Mouse (Mus musculus) inflammation-experienced regulatory T-cells, adult 6 months (primary cell): Measurements from ENCODE around the gene Nhej1. TPM values are rescaled to one million over a fixed set of nuclear protein-coding genes. Genes with fewer than 3 reads are reported as not detected.

ENCODE experiments used
- ATAC-seq: one replicate; pipeline ENCODE4 v1.8.0; 2017
- polyA plus RNA-seq, 3 experiments: library from polyadenylated mRNA; unstranded; fragments of 100-300 nt; shearing (Covaris generic); gene quantifications; one replicate each; pipeline ENCODE4 v1.2.1; 2017

The Nhej1 gene
- 1 to 10 TPM; 6.1 to 8.8 (median 7.6) TPM for polyA plus RNA-seq

- ATAC-seq = peak; percentile 85
Observed at GRCm38 (mm10) chr1:75124346-75125321, at the start of gene Nhej1. Gene Nhej1 (minus strand): TSS chr1:75125200.

DNA sequence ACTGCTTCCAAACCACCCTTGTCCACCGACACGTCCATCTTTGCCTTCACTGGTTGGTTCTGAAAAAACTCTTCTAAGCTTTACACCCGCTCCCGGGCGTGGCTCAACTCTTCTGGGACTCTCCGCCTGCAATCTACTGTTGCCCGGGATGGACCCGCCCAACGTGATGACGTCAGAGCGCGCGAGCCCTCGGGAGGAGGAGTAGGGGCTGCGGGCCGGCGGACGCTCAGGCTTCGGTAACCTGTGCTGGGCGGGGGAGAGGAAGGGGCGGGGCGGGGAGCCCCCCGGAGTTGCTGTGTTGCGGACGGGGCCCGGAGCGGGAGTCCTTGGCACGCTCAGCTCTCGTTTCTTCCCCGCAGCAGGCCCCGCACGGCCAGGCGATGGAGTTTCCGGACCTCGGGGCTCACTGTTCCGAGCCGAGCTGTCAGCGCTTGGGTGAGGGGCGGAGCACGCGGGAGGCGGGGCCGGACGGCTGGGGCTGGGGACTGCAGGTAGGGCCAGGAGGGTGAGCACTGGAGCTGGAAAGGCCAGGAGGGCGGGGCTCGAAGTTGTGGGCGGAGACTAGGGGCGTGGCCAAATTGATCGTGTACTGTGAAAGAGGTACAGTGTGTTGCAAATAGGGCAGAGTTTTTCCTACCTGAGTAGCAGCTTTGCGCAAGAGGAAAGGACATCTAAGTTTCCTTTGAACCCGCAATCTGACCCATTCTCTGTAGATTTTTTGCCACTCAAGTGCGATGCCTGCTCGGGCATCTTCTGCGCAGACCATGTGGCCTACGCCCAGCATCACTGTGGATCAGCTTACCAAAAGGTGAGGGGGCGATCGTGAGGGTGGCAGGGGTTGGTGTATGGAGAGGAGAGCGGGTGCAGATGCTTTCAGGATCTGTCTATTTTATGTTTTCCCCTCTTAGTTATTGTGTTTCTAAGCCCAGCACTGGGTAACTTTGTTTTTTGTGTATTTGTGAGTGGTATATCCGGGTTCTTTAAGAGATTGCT, 43.8 kb upstream of the Nhej1 start, which contains the start of gene Zfand2b:
Gene Zfand2b, plus strand, starts transcription at position 175 of the 993 bp plus-strand sequence.
- peak; percentile 91 for ATAC-seq

- peak; percentile 4 for ATAC-seq
Observed at GRCm38 (mm10) chr1:75168093-75168471, 43.1 kb upstream of the Nhej1 start.

DNA sequence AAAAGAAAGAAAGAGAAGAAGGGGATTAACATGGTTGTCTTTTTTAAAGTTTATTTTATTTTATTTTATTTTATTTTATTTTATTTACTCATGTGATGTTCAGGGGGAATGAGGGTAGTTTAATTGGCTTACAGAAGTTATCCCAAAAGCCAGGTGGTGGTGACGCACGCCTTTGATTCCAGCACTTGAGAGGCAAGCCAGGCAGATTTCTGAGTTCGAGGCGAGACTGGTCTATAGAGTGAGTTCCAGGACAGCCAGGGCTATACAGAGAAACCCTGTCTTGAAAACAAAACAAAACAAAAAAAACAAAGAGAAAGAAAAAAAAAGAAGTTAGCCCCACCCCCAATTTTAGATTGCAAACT, 35.2 kb upstream of the Nhej1 start:
- no peak for ATAC-seq

GRCm38 (mm10) chr1:75159540-75160255, 34.7 kb upstream of the Nhej1 start:
- ATAC-seq = no peak

- no peak for ATAC-seq
Observed at GRCm38 (mm10) chr1:75158990-75159389, 34.0 kb upstream of the Nhej1 start.

GRCm38 (mm10) chr1:75155837-75156236, 30.8 kb upstream of the Nhej1 start:
- ATAC-seq = no peak

GRCm38 (mm10) chr1:75148727-75149126, 23.7 kb upstream of the Nhej1 start:
- no peak for ATAC-seq

DNA sequence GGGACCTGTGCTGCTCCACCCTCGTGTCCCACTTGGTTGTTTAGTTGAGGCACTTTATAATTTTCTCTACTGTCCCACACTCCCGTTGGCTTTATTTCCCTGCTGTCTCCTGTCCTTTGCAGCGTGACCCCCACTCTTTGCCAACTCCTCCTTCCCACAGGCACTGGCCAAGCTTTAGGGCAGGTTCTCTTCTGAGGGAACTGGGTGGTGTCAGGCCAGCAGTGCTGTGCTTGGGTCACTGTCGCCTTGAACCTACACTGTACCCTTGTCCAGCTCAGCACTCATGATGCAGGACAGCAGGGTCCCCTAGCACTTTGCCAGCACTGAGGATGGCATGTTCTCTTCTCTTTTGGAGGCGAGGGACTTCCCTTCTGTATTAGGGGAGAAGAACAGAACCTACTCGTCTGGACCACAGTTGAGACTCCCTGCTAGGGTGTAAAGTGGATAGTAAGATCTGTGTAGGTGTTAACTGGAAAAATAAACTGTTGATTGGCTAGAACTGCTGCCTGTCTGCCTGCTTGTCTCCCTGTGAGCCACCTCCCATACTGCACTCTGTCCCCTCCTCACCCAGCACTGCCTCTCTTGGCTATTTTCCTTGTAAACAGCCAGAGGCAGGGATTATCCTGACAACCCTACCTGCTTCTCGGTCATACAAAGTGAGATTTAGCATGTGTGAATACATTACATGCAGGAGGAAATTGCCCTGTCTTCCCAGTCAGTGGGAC, 22.6 kb upstream of the Nhej1 start:
- ATAC-seq = no peak

GRCm38 (mm10) chr1:75145589-75145988, 20.6 kb upstream of the Nhej1 start:
- ATAC-seq = no peak

GRCm38 (mm10) chr1:75142301-75143261, 17.6 kb upstream of the Nhej1 start, which contains the start of the genes Cnppd1 and Retreg2:
Gene Cnppd1 (minus strand): TSS chr1:75142711.
Gene Retreg2 (plus strand): TSS chr1:75142778.
- peak; percentile 73 for ATAC-seq

DNA sequence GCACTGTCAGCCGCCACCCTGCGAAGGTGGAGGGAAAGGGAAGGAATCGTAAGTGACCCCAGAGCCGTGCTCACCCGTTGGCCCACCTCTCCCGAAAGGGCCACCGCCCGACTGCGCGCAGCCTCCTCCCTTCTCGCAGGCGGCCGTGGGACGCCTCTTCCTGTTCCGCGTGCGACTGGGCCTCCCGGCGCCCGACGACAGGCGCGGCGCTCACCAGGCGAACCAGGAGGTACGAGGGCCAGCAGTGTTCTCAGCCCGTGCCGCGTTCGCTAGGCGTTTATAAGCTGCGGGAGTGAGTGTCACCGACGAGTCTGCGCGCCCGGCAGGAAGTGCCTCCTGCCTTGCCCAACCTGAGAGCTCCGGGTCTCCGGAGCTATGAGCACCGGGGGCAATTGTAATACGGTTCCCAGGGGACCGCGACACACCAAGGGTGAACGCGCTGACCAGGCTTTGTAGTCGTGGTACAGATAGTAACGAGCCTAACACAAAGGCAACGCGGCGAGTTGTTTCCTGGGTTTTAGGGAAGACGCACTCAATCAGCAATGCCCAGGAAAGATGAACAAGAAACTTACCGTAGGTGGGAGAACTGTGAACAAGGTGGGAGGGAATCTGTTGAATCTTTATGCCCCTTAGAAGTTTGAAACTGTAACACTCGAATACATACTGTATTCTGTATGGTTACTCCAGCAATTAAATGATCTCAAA, 16.6 kb upstream of the Nhej1 start:
- ATAC-seq = peak; percentile 52

GRCm38 (mm10) chr1:75140601-75141190, 15.7 kb upstream of the Nhej1 start:
- no peak for ATAC-seq

GRCm38 (mm10) chr1:75138448-75138847, 13.4 kb upstream of the Nhej1 start:
- ATAC-seq = no peak

DNA sequence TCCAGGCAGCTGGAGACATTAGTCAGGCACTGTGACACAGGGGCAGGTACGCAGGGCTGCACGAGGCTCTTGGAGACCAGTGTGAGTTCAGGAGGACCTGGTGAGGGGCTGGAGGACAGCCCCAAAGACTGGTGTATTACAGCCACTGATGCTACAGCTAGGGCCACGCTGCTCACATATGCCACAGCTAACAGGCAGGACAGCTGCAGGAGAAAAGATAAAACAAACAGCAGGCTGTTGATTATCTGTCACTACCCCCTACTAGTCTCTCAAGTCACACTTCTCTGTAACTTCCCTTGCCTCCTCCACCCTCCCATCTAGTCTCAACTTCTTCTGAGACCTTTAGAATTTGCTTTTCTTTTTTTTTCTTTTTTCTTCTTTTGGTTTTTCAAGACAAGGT, 11.7 kb upstream of the Nhej1 start:
- ATAC-seq = no peak

GRCm38 (mm10) chr1:75136293-75136692, 11.3 kb upstream of the Nhej1 start:
- ATAC-seq = no peak

DNA sequence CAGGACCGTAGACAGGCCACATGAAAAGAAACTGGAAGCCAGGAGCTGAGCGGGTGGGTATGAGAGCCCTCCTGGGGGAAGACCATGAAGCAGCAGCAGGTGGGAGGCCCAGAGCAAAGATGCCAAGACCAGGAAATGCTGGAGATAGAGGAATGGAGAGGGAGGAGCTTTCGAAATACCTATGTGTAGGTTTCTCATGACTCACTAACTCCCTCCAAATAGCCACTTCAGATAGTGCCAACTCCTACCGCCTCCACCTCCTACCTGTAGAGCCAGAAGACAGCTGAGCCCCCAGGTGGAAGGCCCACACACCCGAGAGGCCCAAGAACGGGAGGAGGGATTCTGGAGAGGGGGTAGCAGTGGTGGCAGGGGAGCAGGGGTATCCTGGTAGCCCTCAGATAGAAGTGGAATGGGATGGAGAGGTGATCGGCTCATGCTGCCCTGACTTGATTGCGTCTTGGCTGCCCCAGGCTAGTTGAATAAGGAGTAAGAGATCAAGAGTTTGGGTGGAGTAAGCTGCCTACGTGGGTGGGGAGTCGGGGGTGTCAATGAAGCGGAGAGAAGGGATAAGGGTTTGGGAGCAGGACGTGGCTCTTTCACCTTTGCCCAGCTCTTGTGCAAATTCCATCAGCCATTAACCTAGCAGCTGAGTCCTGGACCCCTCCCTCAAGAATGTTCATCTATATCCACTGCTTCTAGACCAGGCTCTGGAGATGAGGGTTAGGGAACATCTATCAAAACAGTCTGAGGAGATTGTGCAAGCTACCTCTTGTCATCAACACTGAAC, 8.6 kb upstream of the Nhej1 start, which contains the start of gene Slc23a3:
Gene Slc23a3, minus strand, starts transcription at position 470 of the 787 bp plus-strand sequence.
- no peak for ATAC-seq

GRCm38 (mm10) chr1:75128641-75129040, 3.6 kb upstream of the Nhej1 start:
- no peak for ATAC-seq
